Mouse (Mus musculus): ENCODE results near the gene Sigirr. TPM values are rescaled to one million over a fixed set of nuclear protein-coding genes. Genes with fewer than 3 reads are reported as not detected.
A peak's percentile ranks its signal among the peaks of the same experiment; 100 is the strongest.

Gene Sigirr
- total and polyA plus RNA-seq, 2 experiments from 2014 or later, result 4.2 to 16.8 TPM

DNA sequence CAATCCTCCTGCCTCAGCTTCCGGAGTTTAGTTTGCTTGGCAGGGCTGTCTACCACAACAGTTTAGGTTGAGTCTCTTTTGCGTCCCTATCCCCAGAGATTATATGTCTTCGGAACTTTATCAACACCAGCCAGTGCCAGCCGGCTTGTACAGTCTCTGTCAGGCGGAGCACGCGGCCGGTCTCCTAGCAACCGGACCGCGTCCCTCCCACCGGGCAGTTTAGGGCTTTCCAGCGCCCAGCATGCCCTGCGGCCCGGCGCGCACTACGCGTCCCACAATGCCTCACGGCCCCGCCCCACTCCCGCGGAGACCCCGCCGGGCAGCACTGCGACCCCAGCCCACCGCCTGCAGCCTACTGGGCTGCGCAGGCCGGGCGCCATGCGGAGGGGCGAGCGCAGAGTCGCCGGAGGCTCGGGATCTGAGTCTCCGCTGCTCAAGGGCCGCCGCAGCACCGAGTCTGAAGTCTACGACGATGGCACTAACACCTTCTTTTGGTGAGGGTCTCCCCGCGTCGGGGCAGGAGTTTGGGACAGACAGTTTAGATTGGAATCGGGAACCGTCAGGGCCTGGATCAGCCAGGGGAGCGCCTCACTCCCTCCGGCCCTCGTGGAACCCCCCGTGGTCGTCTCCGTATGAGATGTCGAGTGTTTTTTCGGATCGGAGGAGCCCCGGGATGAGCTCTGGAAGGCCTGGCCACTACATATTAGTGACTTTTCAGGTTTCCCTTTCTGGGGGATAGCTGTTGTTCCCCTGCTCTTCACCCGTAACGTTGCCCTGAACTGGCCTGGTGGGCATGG lies 30.9 kb upstream of the Sigirr start:
- Histone ChIP-seq H3K27me3 (ENCODE audit: control insufficient read depth, insufficient read depth, low read length) (no peaks in the 10 kb centered on the region), H3K27ac (ENCODE audit: low read depth) (peak overlapping the region; percentile 53), H3K4me3 (ENCODE audit: low read depth, low read length) (peak overlapping the region; percentile 80), H3K4me2 (ENCODE audit: low read depth, low read length) (peak overlapping the region; percentile 92), H3K36me3 (replicated peaks; ENCODE audit: control insufficient read depth, insufficient read depth, low read length) (peaks cover 14% of the 10 kb centered on the region), H3K9me3 (replicated peaks; ENCODE audit: control insufficient read depth, low read length) (no peaks in the 10 kb centered on the region), H3K4me1 (ENCODE audit: control insufficient read depth, insufficient read depth) (peaks cover 16% of the 10 kb centered on the region), H3K9ac (replicated peaks; ENCODE audit: low read depth, low read length) (peak overlapping the region; percentile 72)
- ATAC-seq (ENCODE audit: insufficient read depth, low read depth) (peak; percentile 99), DNase-seq (ENCODE audit: low spot score) (peak; percentile 88)
- under 1% methylated on average over 56 of the region's 59 CpGs for WGBS
- no peak for TF ChIP-seq CTCF (IDR thresholded peaks at IDR 0.05; ENCODE audit: low read depth)
- TF ChIP-seq EP300 (IDR thresholded peaks at IDR 0.05; ENCODE audit: low read depth), result peak; percentile 61; the same call in 1 of the 2 replicates

- Histone ChIP-seq H3K4me1 (ENCODE audit: control insufficient read depth, insufficient read depth) (0 out of 2 replicates have a peak, but pooled peaks cover 7% of the 10 kb centered on the region), H3K36me3 (replicated peaks; ENCODE audit: control insufficient read depth, insufficient read depth, low read length) (no peaks in the 10 kb centered on the region), H3K4me3 (ENCODE audit: low read depth, low read length) (peak overlapping the region; percentile 56), H3K9ac (replicated peaks; ENCODE audit: low read depth, low read length) (peak overlapping the region; percentile 41; the same call in 1 of the 2 replicates), H3K9me3 (replicated peaks; ENCODE audit: control insufficient read depth, low read length) (no peaks in the 10 kb centered on the region), H3K27ac (ENCODE audit: low read depth) (peak overlapping the region; percentile 81), H3K4me2 (ENCODE audit: low read depth, low read length) (peak overlapping the region; percentile 64), H3K27me3 (ENCODE audit: control insufficient read depth, insufficient read depth, low read length) (no peaks in the 10 kb centered on the region)
- DNase-seq (ENCODE audit: low spot score), result no peak
- TF ChIP-seq EP300 (IDR thresholded peaks at IDR 0.05; ENCODE audit: low read depth), result no peak
- no peak for TF ChIP-seq CTCF (IDR thresholded peaks at IDR 0.05; ENCODE audit: low read depth)
- no peak for ATAC-seq (ENCODE audit: insufficient read depth, low read depth)
- WGBS, result 2% methylated on average over 15 of the region's 15 CpGs
Measured at GRCm38 (mm10) chr7:141123517-141123856, 23.1 kb upstream of the Sigirr start.

GRCm38 (mm10) chr7:141122689-141123516 lies 22.5 kb upstream of the Sigirr start:
- 2% methylated on average over 29 of the region's 29 CpGs for WGBS
- Histone ChIP-seq H3K4me3 (ENCODE audit: low read depth, low read length) (peak overlapping the region; percentile 56), H3K27me3 (ENCODE audit: control insufficient read depth, insufficient read depth, low read length) (no peaks in the 10 kb centered on the region), H3K9me3 (replicated peaks; ENCODE audit: control insufficient read depth, low read length) (no peaks in the 10 kb centered on the region), H3K36me3 (replicated peaks; ENCODE audit: control insufficient read depth, insufficient read depth, low read length) (no peaks in the 10 kb centered on the region), H3K4me1 (ENCODE audit: control insufficient read depth, insufficient read depth) (0 out of 2 replicates have a peak, but pooled peaks cover 7% of the 10 kb centered on the region), H3K9ac (replicated peaks; ENCODE audit: low read depth, low read length) (peak overlapping the region; percentile 41; the same call in 1 of the 2 replicates), H3K27ac (ENCODE audit: low read depth) (peak overlapping the region; percentile 81), H3K4me2 (ENCODE audit: low read depth, low read length) (peak overlapping the region; percentile 64)
- TF ChIP-seq CTCF (IDR thresholded peaks at IDR 0.05; ENCODE audit: low read depth) (no peak), EP300 (IDR thresholded peaks at IDR 0.05; ENCODE audit: low read depth) (no peak)
- peak; percentile 97 for DNase-seq (ENCODE audit: low spot score)
- peak; percentile 99 for ATAC-seq (ENCODE audit: insufficient read depth, low read depth)

DNA sequence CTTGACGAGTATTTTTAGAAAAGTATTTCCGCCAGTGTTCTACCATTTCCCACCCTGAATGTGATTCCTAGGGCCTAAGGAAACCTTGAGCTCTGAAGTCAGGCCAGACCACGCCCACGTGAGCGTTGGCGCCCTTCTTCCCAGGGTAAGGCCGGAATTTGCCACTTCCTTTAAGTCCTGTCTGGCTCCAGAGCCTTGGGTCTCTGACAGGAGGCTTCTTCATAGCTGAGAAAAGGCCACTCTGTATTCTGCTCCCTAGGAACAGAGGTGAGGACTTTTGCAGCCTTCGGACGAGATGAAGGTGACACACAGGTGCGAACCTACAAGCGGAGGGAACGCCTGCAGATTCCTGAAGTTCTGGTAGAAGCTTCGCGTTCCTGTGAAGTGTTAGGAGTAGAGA lies 21.9 kb upstream of the Sigirr start, which contains the start of gene Ptdss2:
TSS of gene Ptdss2 (plus strand) at position 138 of the 400 bp plus-strand sequence.
- peak within 1 kb of the TSS; percentile 81 for H3K27ac ChIP-seq (ENCODE audit: low read depth)
- no peak for ATAC-seq (ENCODE audit: insufficient read depth, low read depth)
- H3K9ac ChIP-seq (replicated peaks; ENCODE audit: low read depth, low read length), result peak within 1 kb of the TSS; percentile 41; the same call in 1 of the 2 replicates
- WGBS, result 32% methylated on average over 14 of the region's 14 CpGs
- peak within 1 kb of the TSS; percentile 56 for H3K4me3 ChIP-seq (ENCODE audit: low read depth, low read length)
- H3K4me1 ChIP-seq (ENCODE audit: control insufficient read depth, insufficient read depth), result 0 out of 2 replicates have a peak, but pooled peaks cover 7% of the 10 kb centered on the region
- TF ChIP-seq CTCF (IDR thresholded peaks at IDR 0.05; ENCODE audit: low read depth) (no peak), EP300 (IDR thresholded peaks at IDR 0.05; ENCODE audit: low read depth) (no peak)
- 0 out of 2 replicates have a peak, but pooled peaks cover 5% of the 10 kb centered on the region for H3K27me3 ChIP-seq (ENCODE audit: control insufficient read depth, insufficient read depth, low read length)
- peak within 1 kb of the TSS; percentile 64 for H3K4me2 ChIP-seq (ENCODE audit: low read depth, low read length)
- no peaks in the 10 kb centered on the region for H3K9me3 ChIP-seq (replicated peaks; ENCODE audit: control insufficient read depth, low read length)
- DNase-seq (ENCODE audit: low spot score), result no peak
- no peaks in the 10 kb centered on the region for H3K36me3 ChIP-seq (replicated peaks; ENCODE audit: control insufficient read depth, insufficient read depth, low read length)

GRCm38 (mm10) chr7:141121051-141121531 lies 20.7 kb upstream of the Sigirr start:
- no peaks in the 10 kb centered on the region for H3K9me3 ChIP-seq (replicated peaks; ENCODE audit: control insufficient read depth, low read length)
- WGBS, result 67% methylated on average over 5 of the region's 5 CpGs
- no peak overlapping the region for H3K9ac ChIP-seq (replicated peaks; ENCODE audit: low read depth, low read length)
- DNase-seq (ENCODE audit: low spot score) (no peak), ATAC-seq (ENCODE audit: insufficient read depth, low read depth) (no peak)
- H3K4me2 ChIP-seq (ENCODE audit: low read depth, low read length), result no peak overlapping the region
- H3K27ac ChIP-seq (ENCODE audit: low read depth), result no peak overlapping the region
- H3K36me3 ChIP-seq (replicated peaks; ENCODE audit: control insufficient read depth, insufficient read depth, low read length), result no peaks in the 10 kb centered on the region
- TF ChIP-seq CTCF (IDR thresholded peaks at IDR 0.05; ENCODE audit: low read depth) (no peak), EP300 (IDR thresholded peaks at IDR 0.05; ENCODE audit: low read depth) (no peak)
- no peak overlapping the region for H3K4me3 ChIP-seq (ENCODE audit: low read depth, low read length)
- 0 out of 2 replicates have a peak, but pooled peaks cover 6% of the 10 kb centered on the region for H3K27me3 ChIP-seq (ENCODE audit: control insufficient read depth, insufficient read depth, low read length)
- 0 out of 2 replicates have a peak, but pooled peaks cover 7% of the 10 kb centered on the region for H3K4me1 ChIP-seq (ENCODE audit: control insufficient read depth, insufficient read depth)
